Mouse (Mus musculus) forebrain, embryonic 16.5 days (tissue): ENCODE data around the gene Rpp25. TPM values are rescaled to one million over a fixed set of nuclear protein-coding genes. Genes with fewer than 3 reads are reported as not detected.

Experiments
- ATAC-seq: fragments of 200-750 bp; cut with Nextera tagmentation; 2 replicates; pipeline ENCODE4 v1.8.0; 2017; ENCODE audit warnings: mild to moderate bottlenecking, moderate library complexity
- H3K27ac ChIP-seq: fragments of 300-500 bp; sonication (generic); 2 replicates; pipeline ENCODE4 v1.5.1; 2014; ENCODE audit warnings: low read length, control low read depth
- H3K27me3 ChIP-seq: fragments of 300-500 bp; sonication (generic); replicated peaks from 2 replicates; pipeline ENCODE4 v1.6.1; 2014; ENCODE audit warnings: low read length; ENCODE audit not compliant: control insufficient read depth, insufficient read depth
- H3K36me3 ChIP-seq: fragments of 300-500 bp; sonication (generic); 2 replicates; pipeline ENCODE4 v1.6.1; 2014; ENCODE audit not compliant: control insufficient read depth, insufficient read depth
- H3K4me1 ChIP-seq: fragments of 300-500 bp; sonication (generic); replicated peaks from 2 replicates; pipeline ENCODE4 v1.6.1; 2014; ENCODE audit warnings: low read length; ENCODE audit not compliant: control insufficient read depth, insufficient read depth
- H3K4me2 ChIP-seq: fragments of 300-500 bp; sonication (generic); 2 replicates; pipeline ENCODE4 v1.6.1; 2014; ENCODE audit warnings: mild to moderate bottlenecking, low read length, control low read depth
- H3K4me3 ChIP-seq: fragments of 300-500 bp; sonication (generic); replicated peaks from 2 replicates; pipeline ENCODE4 v1.5.1; 2014; ENCODE audit warnings: mild to moderate bottlenecking, low read length, control low read depth
- H3K9ac ChIP-seq: fragments of 300-500 bp; sonication (generic); replicated peaks from 2 replicates; pipeline ENCODE4 v1.6.1; 2014; ENCODE audit warnings: low read depth, low read length, control low read depth
- H3K9me3 ChIP-seq: fragments of 300-500 bp; sonication (generic); 2 replicates; pipeline ENCODE4 v1.6.1; 2016; ENCODE audit warnings: low read length; ENCODE audit not compliant: control insufficient read depth
- WGBS: fragments of 180-500 bp; shearing (Covaris S2); extraction: QIAGEN DNeasy Blood & Tissue Kit; methylation state at CpG from one replicate; pipeline ENCODE4 v1.1.7; 2014; 5-methylcytosine and 5-hydroxymethylcytosine counted together
- polyA plus RNA-seq: library from polyadenylated mRNA; unstranded; fragments of >200 nt; fragmentation: Nextera tagmentation; extraction: Ambion mirVana; gene quantifications from 2 replicates; pipeline ENCODE4 v1.2.1, GENCODE M21; 2015

Gene Rpp25
- polyA plus RNA-seq, 1 experiment from 2014 or later, result 24.4 TPM

DNA sequence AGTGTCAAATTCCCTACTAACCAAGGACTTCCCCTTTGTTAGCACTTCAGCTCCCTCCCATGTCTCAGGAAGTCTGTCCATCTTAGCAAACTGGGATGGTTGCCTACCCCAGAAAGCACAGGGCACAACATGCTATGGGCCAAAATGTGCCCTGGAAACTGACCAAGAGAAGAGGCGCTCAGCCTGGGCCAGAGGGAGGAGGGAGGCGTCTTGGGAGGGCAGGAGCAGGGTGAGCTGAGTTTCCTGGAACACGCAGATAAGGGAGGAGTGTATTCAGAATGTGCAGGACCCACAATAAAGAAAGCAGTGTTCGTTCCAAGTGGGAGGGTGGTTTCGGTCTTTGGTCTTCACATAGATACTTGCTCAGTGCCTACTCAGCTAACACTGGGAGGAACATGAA lies 43.5 kb downstream of the Rpp25 start:
- Histone ChIP-seq H3K9ac (no peak overlapping the region), H3K4me2 (no peak overlapping the region), H3K9me3 (no peaks in the 10 kb centered on the region), H3K36me3 (peaks cover 11% of the 10 kb centered on the region), H3K27ac (no peak overlapping the region), H3K4me3 (no peak overlapping the region), H3K4me1 (peaks cover 18% of the 10 kb centered on the region), H3K27me3 (no peaks in the 10 kb centered on the region)
- ATAC-seq, result no peak
- WGBS, result 84% methylated on average over 5 of the region's 5 CpGs

DNA sequence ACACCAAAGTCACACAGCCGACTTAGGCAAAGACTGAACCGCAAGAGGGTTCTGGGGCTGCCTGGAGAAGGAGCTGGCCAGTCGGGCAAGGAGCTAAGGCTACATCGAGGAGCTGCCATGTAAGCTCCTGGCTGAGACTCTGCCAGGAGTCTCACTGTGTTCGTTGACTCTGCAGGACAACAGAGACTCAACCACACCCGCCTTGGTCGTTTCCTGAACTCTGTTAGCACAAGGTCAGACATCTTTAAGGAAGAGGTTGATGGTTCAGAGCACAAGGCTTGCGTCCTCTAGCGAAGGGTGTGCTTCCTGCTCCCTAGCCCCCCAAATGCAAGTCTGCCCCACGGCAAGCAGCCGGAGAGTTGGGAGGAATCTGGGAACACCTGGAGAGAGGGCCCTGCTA lies 44.0 kb downstream of the Rpp25 start:
- Histone ChIP-seq H3K4me2 (no peak overlapping the region), H3K4me1 (peaks cover 18% of the 10 kb centered on the region), H3K4me3 (no peak overlapping the region), H3K36me3 (peaks cover 11% of the 10 kb centered on the region), H3K27me3 (no peaks in the 10 kb centered on the region), H3K27ac (no peak overlapping the region), H3K9me3 (no peaks in the 10 kb centered on the region), H3K9ac (no peak overlapping the region)
- WGBS, result 93% methylated on average over 11 of the region's 11 CpGs
- ATAC-seq, result no peak

DNA sequence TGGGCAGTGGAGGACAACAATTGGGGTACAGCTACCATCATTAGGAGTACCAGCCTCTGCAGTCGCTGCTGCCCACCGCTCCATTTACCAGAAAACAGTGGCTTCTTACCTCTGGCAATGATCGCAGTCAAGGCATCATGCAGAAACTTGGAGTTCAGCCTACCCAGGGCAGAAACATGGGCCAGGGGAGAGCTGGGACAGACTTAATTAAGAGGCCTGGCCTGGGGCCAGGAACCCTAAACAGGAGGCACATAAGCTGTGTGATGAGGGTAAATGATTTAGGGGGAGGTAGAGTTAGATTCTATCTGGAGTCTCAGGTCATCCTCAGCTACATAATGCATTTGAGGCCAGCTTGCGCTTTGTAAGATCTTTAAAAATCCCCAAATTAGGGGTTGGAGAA lies 45.4 kb downstream of the Rpp25 start:
- no peak for ATAC-seq
- no peak overlapping the region for H3K9ac ChIP-seq

DNA sequence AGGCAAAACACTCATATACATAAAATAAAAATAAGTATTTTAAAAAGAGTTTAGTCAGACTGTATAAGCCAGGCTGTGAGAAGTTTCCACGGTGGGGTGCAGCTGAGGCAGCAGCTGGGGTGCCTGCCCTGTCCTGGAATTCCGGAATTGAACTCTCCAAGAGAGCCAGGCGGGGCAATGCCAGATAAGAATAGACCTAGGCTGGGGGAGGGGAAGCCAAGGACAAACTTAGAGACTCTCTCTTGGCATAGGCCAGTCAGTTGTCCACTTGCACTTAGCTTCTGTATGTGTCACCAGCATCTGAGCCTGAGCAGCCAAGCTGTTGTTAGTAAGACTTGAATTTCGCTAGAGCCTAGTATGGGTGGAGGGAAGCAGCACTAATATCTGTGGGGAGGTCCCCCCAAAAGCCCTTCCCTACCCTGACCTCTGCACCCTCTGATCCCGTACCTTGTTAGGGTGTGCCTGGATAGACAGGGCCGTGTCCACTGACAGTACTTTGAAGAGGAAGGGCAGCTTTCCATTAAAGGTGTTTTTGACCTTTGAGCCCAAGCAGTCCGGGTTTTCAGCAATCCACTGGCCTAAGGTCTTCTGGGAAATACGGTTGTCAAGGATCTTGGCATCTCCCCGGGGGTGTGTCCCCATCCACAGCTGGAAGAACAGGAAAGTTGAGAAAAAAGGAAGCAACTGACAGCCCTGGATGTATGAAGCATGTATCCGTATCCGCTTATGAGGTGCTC lies 46.5 kb downstream of the Rpp25 start:
- H3K27me3 ChIP-seq, result no peaks in the 10 kb centered on the region
- no peak overlapping the region for H3K4me3 ChIP-seq
- no peak overlapping the region for H3K9ac ChIP-seq
- 95% methylated on average over 11 of the region's 11 CpGs for WGBS
- no peak for ATAC-seq
- peaks cover 3% of the 10 kb centered on the region; the same call in 1 of the 2 replicates for H3K36me3 ChIP-seq
- H3K4me2 ChIP-seq, result no peak overlapping the region
- peaks cover 18% of the 10 kb centered on the region for H3K4me1 ChIP-seq
- no peak overlapping the region for H3K27ac ChIP-seq
- no peaks in the 10 kb centered on the region for H3K9me3 ChIP-seq

More for the DNA sequence above, 45.4 kb downstream of the Rpp25 start:
- H3K27ac ChIP-seq, result peak overlapping the region; percentile 23; the same call in 1 of the 2 replicates
- no peaks in the 10 kb centered on the region for H3K9me3 ChIP-seq
- H3K36me3 ChIP-seq, result peaks cover 11% of the 10 kb centered on the region
- WGBS, result 62% methylated on average over 4 of the region's 4 CpGs
- no peak overlapping the region for H3K4me2 ChIP-seq
- peaks cover 18% of the 10 kb centered on the region for H3K4me1 ChIP-seq
- H3K27me3 ChIP-seq, result no peaks in the 10 kb centered on the region
- no peak overlapping the region for H3K4me3 ChIP-seq

DNA sequence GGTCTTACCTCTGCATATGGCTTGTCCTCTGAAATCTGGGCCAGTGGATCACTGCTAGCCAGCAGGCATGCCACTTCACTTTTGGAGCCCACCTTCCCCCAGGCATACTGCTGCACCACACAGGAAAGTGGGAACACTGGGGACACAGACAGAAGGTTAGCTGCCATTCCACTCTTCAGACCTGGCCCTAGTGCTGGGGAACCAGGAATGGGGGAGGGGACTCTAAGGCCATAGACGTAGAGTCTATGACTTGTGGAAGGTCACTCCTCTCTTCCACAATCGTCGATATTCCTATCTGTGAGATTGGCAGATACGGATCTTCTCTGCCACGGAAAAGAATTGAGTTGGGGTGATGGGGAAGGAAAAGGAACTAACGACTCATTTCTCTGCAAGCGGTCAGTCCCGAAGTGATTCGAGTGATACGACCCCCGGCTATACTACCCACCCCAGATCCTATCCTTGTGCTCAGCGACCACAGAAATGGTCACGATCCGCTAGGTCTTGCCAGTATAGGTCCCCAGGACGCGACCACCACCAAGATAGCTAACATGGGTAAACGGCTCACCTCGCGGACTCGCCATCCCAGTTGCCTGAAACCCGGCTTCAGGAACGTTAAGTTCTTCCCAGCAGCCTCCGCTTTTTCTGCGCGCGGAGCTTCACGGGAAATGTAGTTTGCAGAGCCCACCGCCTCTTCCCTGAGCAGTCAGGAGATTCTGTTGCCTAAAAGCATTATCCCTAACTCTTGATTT lies 48.5 kb downstream of the Rpp25 start, which contains the start of gene Mpi:
Gene Mpi (minus strand): TSS at position 625 of the 749 bp plus-strand sequence.
- Histone ChIP-seq H3K27ac (no peak within 1 kb of the TSS), H3K4me2 (peak within 1 kb of the TSS; percentile 88), H3K36me3 (peaks cover 3% of the 10 kb centered on the region; the same call in 1 of the 2 replicates), H3K4me3 (peak within 1 kb of the TSS; percentile 78), H3K9me3 (no peaks in the 10 kb centered on the region), H3K9ac (peak within 1 kb of the TSS; percentile 75), H3K27me3 (no peaks in the 10 kb centered on the region), H3K4me1 (peaks cover 18% of the 10 kb centered on the region)
- whole genome bisulfite sequencing, result 1% methylated on average over 28 of the region's 28 CpGs
- ATAC-seq, result peak; percentile 67

DNA sequence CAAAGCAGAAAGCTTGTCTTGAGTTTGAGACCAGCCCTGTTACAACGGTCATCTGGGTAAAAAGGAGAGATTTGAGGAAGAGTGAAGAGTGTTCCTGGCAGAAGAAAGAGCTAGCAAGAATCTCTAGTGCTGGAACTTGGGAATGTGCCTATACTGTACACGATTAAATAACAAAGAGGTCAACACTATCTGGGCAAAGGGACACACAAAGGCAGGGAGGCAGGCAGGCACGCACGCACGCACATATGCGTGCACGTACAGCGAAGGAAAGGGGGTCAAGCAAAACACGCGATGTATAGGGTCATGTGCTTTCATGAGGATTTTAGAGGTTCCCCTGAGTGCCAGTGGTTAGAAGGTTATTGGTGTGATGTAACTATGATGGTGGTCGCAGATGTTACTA lies 49.3 kb downstream of the Rpp25 start:
- no peak overlapping the region for H3K9ac ChIP-seq
- WGBS, result 70% methylated on average over 11 of the region's 11 CpGs
- no peak overlapping the region for H3K27ac ChIP-seq
- H3K4me2 ChIP-seq, result no peak overlapping the region
- H3K27me3 ChIP-seq, result no peaks in the 10 kb centered on the region
- peaks cover 18% of the 10 kb centered on the region for H3K4me1 ChIP-seq
- no peak overlapping the region for H3K4me3 ChIP-seq
- peaks cover 3% of the 10 kb centered on the region; the same call in 1 of the 2 replicates for H3K36me3 ChIP-seq
- H3K9me3 ChIP-seq, result no peaks in the 10 kb centered on the region
- ATAC-seq, result no peak

DNA sequence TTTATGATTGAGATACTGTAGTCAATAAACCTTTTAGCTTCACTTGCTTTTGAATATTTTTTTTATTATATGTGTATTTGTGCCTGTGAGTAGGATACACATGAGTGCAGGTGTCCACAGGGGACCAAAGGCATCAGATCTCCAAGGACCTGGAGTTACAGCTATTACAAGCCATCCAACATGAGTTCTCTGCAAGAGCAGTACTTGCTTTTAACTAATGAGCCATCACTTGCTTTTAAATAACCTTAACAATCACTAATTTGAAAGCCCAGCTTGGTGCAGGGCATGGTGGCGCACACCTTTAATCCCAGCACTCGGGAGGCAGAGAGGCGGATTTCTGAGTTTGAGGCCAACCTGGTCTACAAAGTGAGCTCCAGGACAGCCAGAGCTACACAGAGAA lies 50.9 kb downstream of the Rpp25 start:
- no peak for ATAC-seq
- Histone ChIP-seq H3K9ac (no peak overlapping the region), H3K4me1 (peaks cover 8% of the 10 kb centered on the region), H3K27me3 (no peaks in the 10 kb centered on the region), H3K27ac (no peak overlapping the region), H3K4me2 (no peak overlapping the region), H3K4me3 (no peak overlapping the region), H3K9me3 (no peaks in the 10 kb centered on the region), H3K36me3 (no peaks in the 10 kb centered on the region; the same call in 1 of the 2 replicates)
- 25% methylated on average over 3 of the region's 3 CpGs for whole genome bisulfite sequencing

Other genes starting within 250 kb of the Rpp25 start
- 4.7 and 5.6 TPM in 2 replicates for gene 1700017B05Rik, start 241.4 kb upstream of the Rpp25 start, polyA plus RNA-seq
- gene Ppcdc, start 63.9 kb upstream of the Rpp25 start, polyA plus RNA-seq, result 24.0 and 26.9 TPM in 2 replicates
- gene Scamp5, start 36.0 kb upstream of the Rpp25 start, polyA plus RNA-seq, result 116 and 135 TPM in 2 replicates
- gene Cox5a, start 17.2 kb downstream of the Rpp25 start, polyA plus RNA-seq, result 720 and 756 TPM in 2 replicates
- gene Fam219b, start 33.5 kb downstream of the Rpp25 start, polyA plus RNA-seq, result 25.2 and 26.6 TPM in 2 replicates
- 57.5 and 73.7 TPM in 2 replicates for gene Mpi, start 48.7 kb downstream of the Rpp25 start, polyA plus RNA-seq
- 54.0 and 56.0 TPM in 2 replicates for gene Scamp2, start 56.9 kb downstream of the Rpp25 start, polyA plus RNA-seq
- 27.2 and 43.3 TPM in 2 replicates for gene Ulk3, start 85.4 kb downstream of the Rpp25 start, polyA plus RNA-seq
- 0.09 TPM in 1 of 2 replicates, not detected in the other for gene Cplx3, start 102.3 kb downstream of the Rpp25 start, polyA plus RNA-seq
- not detected in 2 replicates for gene Lman1l, start 116.7 kb downstream of the Rpp25 start, polyA plus RNA-seq
- gene Csk, start 149.6 kb downstream of the Rpp25 start, polyA plus RNA-seq, result 38.5 and 39.6 TPM in 2 replicates
- not detected in 2 replicates for gene Cyp1a2, start 179.7 kb downstream of the Rpp25 start, polyA plus RNA-seq
- gene Cyp1a1, start 183.9 kb downstream of the Rpp25 start, polyA plus RNA-seq, result 0.12 and 0.18 TPM in 2 replicates
- gene Edc3, start 204.5 kb downstream of the Rpp25 start, polyA plus RNA-seq, result 37.0 and 39.2 TPM in 2 replicates